Mouse (Mus musculus) forebrain, embryonic 12.5 days (tissue): ENCODE measurements around the gene Lrp4. TPM values are rescaled to one million over a fixed set of nuclear protein-coding genes. Genes with fewer than 3 reads are reported as not detected.
A peak's percentile ranks its signal among the peaks of the same experiment; 100 is the strongest.

ENCODE experiments used
- ATAC-seq: fragments of 200-750 bp; cut with Nextera tagmentation; 2 replicates; pipeline ENCODE4 v1.8.0; 2017; ENCODE audit warnings: moderate TSS enrichment; ENCODE audit not compliant: low FRiP score
- H3K27ac ChIP-seq: fragments of 300-500 bp; sonication (generic); 2 replicates; pipeline ENCODE4 v1.5.1; 2016; ENCODE audit warnings: mild to moderate bottlenecking
- H3K27me3 ChIP-seq: fragments of 300-500 bp; sonication (generic); 2 replicates; pipeline ENCODE4 v1.6.1; 2016; ENCODE audit warnings: mild to moderate bottlenecking
- H3K36me3 ChIP-seq: fragments of 300-500 bp; sonication (generic); replicated peaks from 2 replicates; pipeline ENCODE4 v1.6.1; 2016; ENCODE audit warnings: mild to moderate bottlenecking
- H3K4me1 ChIP-seq: fragments of 300-500 bp; sonication (generic); 2 replicates; pipeline ENCODE4 v1.6.1; 2016
- H3K4me2 ChIP-seq: fragments of 300-500 bp; sonication (generic); 2 replicates; pipeline ENCODE4 v1.6.1; 2016; ENCODE audit warnings: mild to moderate bottlenecking, moderate library complexity
- H3K4me3 ChIP-seq: fragments of 300-500 bp; sonication (generic); replicated peaks from 2 replicates; pipeline ENCODE4 v1.5.1; 2016; ENCODE audit warnings: mild to moderate bottlenecking
- H3K9ac ChIP-seq: fragments of 300-500 bp; sonication (generic); 2 replicates; pipeline ENCODE4 v1.6.1; 2016; ENCODE audit warnings: mild to moderate bottlenecking
- H3K9me3 ChIP-seq: fragments of 300-500 bp; sonication (generic); 2 replicates; pipeline ENCODE4 v1.6.1; 2016
- WGBS: fragments of 180-500 bp; shearing (Covaris S2); methylation state at CpG from one replicate; pipeline ENCODE4 v1.1.7; 2016; 5-methylcytosine and 5-hydroxymethylcytosine counted together
- polyA plus RNA-seq: library from polyadenylated mRNA; unstranded; fragments of >200 nt; fragmentation: Nextera tagmentation; extraction: Ambion mirVana; gene quantifications from 2 replicates; pipeline ENCODE4 v1.2.1, GENCODE M21; 2016

Gene Lrp4
- polyA plus RNA-seq, 1 experiment from 2014 or later: 9.1 TPM

- Histone ChIP-seq H3K27me3 (peaks cover 12% of the 10 kb centered on the region), H3K4me2 (peak overlapping the region; percentile 0; the same call in 1 of the 2 replicates), H3K36me3 (no peaks in the 10 kb centered on the region), H3K9ac (peak overlapping the region; percentile 29; the same call in 1 of the 2 replicates), H3K4me3 (no peak overlapping the region), H3K27ac (peak overlapping the region; percentile 85), H3K9me3 (no peaks in the 10 kb centered on the region), H3K4me1 (peaks cover 24% of the 10 kb centered on the region)
- WGBS: 31% methylated on average over 5 of the region's 5 CpGs
- ATAC-seq: peak; percentile 77; the same call in 1 of the 2 replicates
Observed at GRCm38 (mm10) chr2:91437116-91437815, 20.0 kb upstream of the Lrp4 start.

GRCm38 (mm10) chr2:91439271-91439670 is 18.0 kb upstream of the Lrp4 start:
- peaks cover 30% of the 10 kb centered on the region for H3K4me1 ChIP-seq
- no peak overlapping the region for H3K4me3 ChIP-seq
- H3K36me3 ChIP-seq: no peaks in the 10 kb centered on the region
- no peak overlapping the region for H3K9ac ChIP-seq
- no peaks in the 10 kb centered on the region for H3K9me3 ChIP-seq
- no peak overlapping the region for H3K27ac ChIP-seq
- no peak for ATAC-seq
- 88% methylated on average over 10 of the region's 10 CpGs for WGBS
- peaks cover 8% of the 10 kb centered on the region for H3K27me3 ChIP-seq
- no peak overlapping the region for H3K4me2 ChIP-seq

GRCm38 (mm10) chr2:91439876-91440275 is 17.4 kb upstream of the Lrp4 start:
- Histone ChIP-seq H3K4me2 (no peak overlapping the region), H3K9ac (no peak overlapping the region), H3K36me3 (no peaks in the 10 kb centered on the region), H3K4me1 (peaks cover 30% of the 10 kb centered on the region), H3K4me3 (no peak overlapping the region), H3K27ac (no peak overlapping the region), H3K27me3 (peaks cover 3% of the 10 kb centered on the region; the same call in 1 of the 2 replicates), H3K9me3 (no peaks in the 10 kb centered on the region)
- ATAC-seq: no peak
- 73% methylated on average over 1 of the region's 1 CpGs for WGBS

GRCm38 (mm10) chr2:91440686-91441085 is 16.6 kb upstream of the Lrp4 start:
- ATAC-seq: no peak
- no peaks in the 10 kb centered on the region for H3K9me3 ChIP-seq
- H3K4me3 ChIP-seq: no peak overlapping the region
- no peak overlapping the region for H3K27ac ChIP-seq
- 85% methylated on average over 5 of the region's 5 CpGs for WGBS
- H3K4me1 ChIP-seq: peaks cover 30% of the 10 kb centered on the region
- no peak overlapping the region for H3K9ac ChIP-seq
- no peak overlapping the region for H3K4me2 ChIP-seq
- H3K36me3 ChIP-seq: no peaks in the 10 kb centered on the region
- no peaks in the 10 kb centered on the region for H3K27me3 ChIP-seq

- no peak overlapping the region for H3K4me3 ChIP-seq
- H3K27me3 ChIP-seq: 0 out of 2 replicates have a peak, but pooled peaks cover 3% of the 10 kb centered on the region
- H3K27ac ChIP-seq: no peak overlapping the region
- no peak for ATAC-seq
- no peaks in the 10 kb centered on the region for H3K9me3 ChIP-seq
- no peak overlapping the region for H3K9ac ChIP-seq
- H3K4me2 ChIP-seq: no peak overlapping the region
- H3K36me3 ChIP-seq: no peaks in the 10 kb centered on the region
- 72% methylated on average over 2 of the region's 2 CpGs for WGBS
- peaks cover 26% of the 10 kb centered on the region for H3K4me1 ChIP-seq
Observed at GRCm38 (mm10) chr2:91441715-91442114, 15.6 kb upstream of the Lrp4 start.

GRCm38 (mm10) chr2:91442241-91442640 is 15.1 kb upstream of the Lrp4 start:
- no peak overlapping the region for H3K4me2 ChIP-seq
- WGBS: 83% methylated on average over 1 of the region's 1 CpGs
- peaks cover 21% of the 10 kb centered on the region for H3K4me1 ChIP-seq
- H3K27ac ChIP-seq: no peak overlapping the region
- H3K4me3 ChIP-seq: no peak overlapping the region
- H3K9me3 ChIP-seq: no peaks in the 10 kb centered on the region
- ATAC-seq: no peak
- no peak overlapping the region for H3K9ac ChIP-seq
- no peaks in the 10 kb centered on the region for H3K36me3 ChIP-seq
- H3K27me3 ChIP-seq: 0 out of 2 replicates have a peak, but pooled peaks cover 4% of the 10 kb centered on the region

- WGBS: under 1% methylated on average over 19 of the region's 19 CpGs
Observed at GRCm38 (mm10) chr2:91444286-91444892, 12.9 kb upstream of the Lrp4 start, which contains the start of gene 1110051M20Rik. Gene 1110051M20Rik (minus strand): TSS chr2:91444704.

GRCm38 (mm10) chr2:91449662-91450061 is 7.6 kb upstream of the Lrp4 start:
- no peaks in the 10 kb centered on the region for H3K9me3 ChIP-seq

More at GRCm38 (mm10) chr2:91444286-91444892, 12.9 kb upstream of the Lrp4 start, which contains the start of gene 1110051M20Rik:
- Histone ChIP-seq H3K4me2 (peak within 1 kb of the TSS; percentile 54), H3K4me1 (peaks cover 6% of the 10 kb centered on the region), H3K4me3 (peak within 1 kb of the TSS; percentile 69), H3K36me3 (no peaks in the 10 kb centered on the region), H3K9me3 (no peaks in the 10 kb centered on the region), H3K9ac (peak within 1 kb of the TSS; percentile 61), H3K27me3 (0 out of 2 replicates have a peak, but pooled peaks cover 4% of the 10 kb centered on the region), H3K27ac (peak within 1 kb of the TSS; percentile 84)
- peak; percentile 98 for ATAC-seq

GRCm38 (mm10) chr2:91450316-91450715 is 7.0 kb upstream of the Lrp4 start:
- Histone ChIP-seq H3K4me2 (no peak overlapping the region), H3K4me1 (no peaks in the 10 kb centered on the region; the same call in 1 of the 2 replicates), H3K36me3 (no peaks in the 10 kb centered on the region), H3K4me3 (no peak overlapping the region), H3K9me3 (no peaks in the 10 kb centered on the region), H3K9ac (no peak overlapping the region), H3K27me3 (peaks cover 16% of the 10 kb centered on the region; the same call in 1 of the 2 replicates), H3K27ac (no peak overlapping the region)
- no peak for ATAC-seq
- WGBS: 78% methylated on average over 9 of the region's 9 CpGs

More at GRCm38 (mm10) chr2:91449662-91450061, 7.6 kb upstream of the Lrp4 start:
- no peak overlapping the region for H3K9ac ChIP-seq
- ATAC-seq: no peak
- H3K4me1 ChIP-seq: no peaks in the 10 kb centered on the region
- H3K27me3 ChIP-seq: peaks cover 11% of the 10 kb centered on the region; the same call in 1 of the 2 replicates
- no peak overlapping the region for H3K4me3 ChIP-seq
- H3K4me2 ChIP-seq: no peak overlapping the region
- 50% methylated on average over 1 of the region's 1 CpGs for WGBS
- no peaks in the 10 kb centered on the region for H3K36me3 ChIP-seq
- no peak overlapping the region for H3K27ac ChIP-seq

- no peak overlapping the region for H3K27ac ChIP-seq
- H3K36me3 ChIP-seq: no peaks in the 10 kb centered on the region
- peaks cover 12% of the 10 kb centered on the region; the same call in 1 of the 2 replicates for H3K27me3 ChIP-seq
- WGBS: 75% methylated on average over 8 of the region's 8 CpGs
- no peaks in the 10 kb centered on the region for H3K9me3 ChIP-seq
- H3K9ac ChIP-seq: no peak overlapping the region
- H3K4me3 ChIP-seq: no peak overlapping the region
- H3K4me2 ChIP-seq: no peak overlapping the region
- no peak for ATAC-seq
- H3K4me1 ChIP-seq: peaks cover 13% of the 10 kb centered on the region
Observed at GRCm38 (mm10) chr2:91452658-91453057, 4.7 kb upstream of the Lrp4 start.

GRCm38 (mm10) chr2:91453231-91454075 is 3.9 kb upstream of the Lrp4 start:
- Histone ChIP-seq H3K4me3 (no peak overlapping the region), H3K9ac (no peak overlapping the region), H3K36me3 (no peaks in the 10 kb centered on the region), H3K27ac (no peak overlapping the region), H3K9me3 (no peaks in the 10 kb centered on the region), H3K27me3 (peaks cover 12% of the 10 kb centered on the region; the same call in 1 of the 2 replicates), H3K4me2 (no peak overlapping the region), H3K4me1 (peaks cover 16% of the 10 kb centered on the region)
- 79% methylated on average over 9 of the region's 9 CpGs for WGBS
- ATAC-seq: no peak

GRCm38 (mm10) chr2:91454434-91454833 is 2.9 kb upstream of the Lrp4 start:
- ATAC-seq: no peak
- no peak overlapping the region for H3K4me2 ChIP-seq
- H3K27ac ChIP-seq: no peak overlapping the region
- H3K27me3 ChIP-seq: peaks cover 12% of the 10 kb centered on the region; the same call in 1 of the 2 replicates
- no peak overlapping the region for H3K9ac ChIP-seq
- no peak overlapping the region for H3K4me3 ChIP-seq
- H3K9me3 ChIP-seq: no peaks in the 10 kb centered on the region
- WGBS: 91% methylated on average over 3 of the region's 3 CpGs
- no peaks in the 10 kb centered on the region for H3K36me3 ChIP-seq
- H3K4me1 ChIP-seq: peaks cover 26% of the 10 kb centered on the region
